Mouse (Mus musculus): Measurements from ENCODE around the gene Chrm1. TPM values are rescaled to one million over a fixed set of nuclear protein-coding genes. Genes with fewer than 3 reads are reported as not detected.
"Not testable (repeated sequence)": the region's sequence is repeated elsewhere in the genome, so short reads cannot be mapped to it uniquely, and the experiment has no call there.

Gene Chrm1
- polyA plus RNA-seq, 1 experiment from 2014 or later, result 0.35 TPM

GRCm38 (mm10) chr19:8713306-8713996 lies 49.9 kb downstream of the Chrm1 start:
- peak; percentile 92 for ATAC-seq (ENCODE audit: low FRiP score)
- Histone ChIP-seq H3K27me3 (ENCODE audit: control insufficient read depth, insufficient read depth, low read length) (no peaks in the 10 kb centered on the region), H3K36me3 (replicated peaks; ENCODE audit: control insufficient read depth, insufficient read depth) (peaks cover 33% of the 10 kb centered on the region), H3K4me2 (replicated peaks) (peak overlapping the region; percentile 60), H3K9ac (peak overlapping the region; percentile 67), H3K4me1 (replicated peaks; ENCODE audit: control insufficient read depth, insufficient read depth, low read length) (peaks cover 32% of the 10 kb centered on the region), H3K4me3 (replicated peaks; ENCODE audit: low read length) (peak overlapping the region; percentile 68), H3K27ac (peak overlapping the region; percentile 87), H3K9me3 (ENCODE audit: control insufficient read depth, low read length) (no peaks in the 10 kb centered on the region)
- 0% methylated on average over 51 of the region's 51 CpGs for WGBS
- peak; percentile 78 for DNase-seq (ENCODE audit: low spot score)

DNA sequence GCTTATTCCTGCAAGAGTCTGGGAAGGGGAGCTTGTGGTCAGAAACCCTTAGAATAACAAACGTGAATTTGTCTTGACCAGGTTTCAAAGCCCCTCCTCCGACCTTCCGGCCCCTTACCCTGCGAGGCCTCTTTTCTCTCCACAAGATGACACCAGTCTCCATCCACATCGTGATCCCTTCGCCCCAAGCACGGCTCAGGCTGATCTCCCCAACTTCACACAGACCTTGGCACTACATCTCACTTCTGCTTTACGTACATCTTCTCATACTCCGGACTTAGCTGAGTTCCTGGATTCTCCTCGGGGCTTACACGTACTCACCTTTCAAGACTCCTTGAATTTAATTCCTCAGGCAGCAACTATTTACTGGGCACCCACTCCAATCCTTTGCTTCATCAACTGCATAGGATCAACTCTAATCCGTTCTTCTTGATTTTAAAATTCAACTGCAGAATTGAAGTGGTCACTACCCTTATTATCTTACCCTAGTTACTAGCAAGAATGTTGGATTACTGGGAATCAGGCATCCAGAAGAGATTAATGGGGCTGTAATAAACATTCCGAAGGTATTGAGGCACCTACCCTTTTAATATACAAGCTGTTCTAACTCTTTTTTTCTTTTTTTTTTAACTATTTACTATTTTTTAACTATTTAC lies 50.5 kb downstream of the Chrm1 start:
- Histone ChIP-seq H3K27me3 (ENCODE audit: control insufficient read depth, insufficient read depth, low read length) (no peaks in the 10 kb centered on the region), H3K4me2 (replicated peaks) (peak overlapping the region; percentile 60), H3K4me3 (replicated peaks; ENCODE audit: low read length) (peak overlapping the region; percentile 68), H3K27ac (peak overlapping the region; percentile 87), H3K9me3 (ENCODE audit: control insufficient read depth, low read length) (no peaks in the 10 kb centered on the region), H3K9ac (peak overlapping the region; percentile 67), H3K4me1 (replicated peaks; ENCODE audit: control insufficient read depth, insufficient read depth, low read length) (peaks cover 32% of the 10 kb centered on the region), H3K36me3 (replicated peaks; ENCODE audit: control insufficient read depth, insufficient read depth) (peaks cover 26% of the 10 kb centered on the region)
- 8% methylated on average over 13 of the region's 13 CpGs for whole genome bisulfite sequencing
- ATAC-seq (ENCODE audit: low FRiP score) (peak; percentile 7; the same call in 1 of the 2 replicates), DNase-seq (ENCODE audit: low spot score) (no peak)

DNA sequence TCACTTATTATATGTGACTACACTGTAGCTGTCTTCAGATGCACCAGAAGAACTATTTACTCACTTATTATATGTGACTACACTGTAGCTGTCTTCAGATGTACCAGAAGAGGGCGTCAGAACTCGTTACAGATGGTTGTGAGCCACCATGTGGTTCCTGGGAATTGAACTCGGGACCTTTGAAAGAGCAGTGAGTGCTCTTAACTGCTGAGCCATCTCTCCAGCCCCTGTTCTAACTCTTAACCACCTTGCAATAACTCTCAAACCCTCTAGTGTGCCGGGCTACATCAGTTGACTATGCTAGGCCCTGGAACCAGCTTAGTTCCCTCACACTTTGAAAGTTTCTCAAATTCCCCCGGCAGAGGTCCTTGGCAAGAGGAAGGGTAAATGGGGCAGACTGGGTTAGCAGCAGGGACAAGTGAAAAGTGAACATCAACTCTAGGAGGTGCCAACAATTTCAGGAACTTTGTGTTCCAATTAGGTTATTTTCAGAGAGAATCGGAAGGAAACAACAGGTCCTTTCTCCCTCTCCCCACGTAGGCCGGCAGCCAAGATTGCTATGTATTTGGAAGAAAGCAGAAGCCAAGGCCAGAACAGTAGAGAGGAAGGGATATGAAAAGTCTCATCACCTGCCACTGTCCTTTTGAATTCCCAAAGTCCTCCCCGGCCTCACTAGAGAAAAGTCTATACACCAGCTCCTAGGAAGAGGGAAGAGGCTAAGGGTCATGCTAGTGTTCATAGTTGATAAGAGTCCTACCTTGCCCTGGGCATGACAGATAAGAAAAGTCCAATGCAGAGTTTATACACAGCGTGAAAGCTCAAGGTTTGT lies 51.3 kb downstream of the Chrm1 start:
- no peaks in the 10 kb centered on the region for H3K9me3 ChIP-seq (ENCODE audit: control insufficient read depth, low read length)
- ATAC-seq (ENCODE audit: low FRiP score) (no peak), DNase-seq (ENCODE audit: low spot score) (no peak)
- H3K4me1 ChIP-seq (replicated peaks; ENCODE audit: control insufficient read depth, insufficient read depth, low read length), result peaks cover 32% of the 10 kb centered on the region
- H3K4me3 ChIP-seq (replicated peaks; ENCODE audit: low read length), result no peak overlapping the region; the same call in 1 of the 2 replicates
- no peak overlapping the region for H3K9ac ChIP-seq
- 0 out of 2 replicates have a peak overlapping the region, but pooled peaks have one; percentile 4 for H3K4me2 ChIP-seq (replicated peaks)
- no peaks in the 10 kb centered on the region for H3K27me3 ChIP-seq (ENCODE audit: control insufficient read depth, insufficient read depth, low read length)
- WGBS, result 72% methylated on average over 10 of the region's 10 CpGs
- no peak overlapping the region for H3K27ac ChIP-seq
- H3K36me3 ChIP-seq (replicated peaks; ENCODE audit: control insufficient read depth, insufficient read depth), result peaks cover 19% of the 10 kb centered on the region

GRCm38 (mm10) chr19:8715868-8716766 lies 52.5 kb downstream of the Chrm1 start:
- no peak overlapping the region for H3K4me3 ChIP-seq (replicated peaks; ENCODE audit: low read length)
- peaks cover 10% of the 10 kb centered on the region for H3K36me3 ChIP-seq (replicated peaks; ENCODE audit: control insufficient read depth, insufficient read depth)
- DNase-seq (ENCODE audit: low spot score) (no peak), ATAC-seq (ENCODE audit: low FRiP score) (no peak)
- no peaks in the 10 kb centered on the region for H3K27me3 ChIP-seq (ENCODE audit: control insufficient read depth, insufficient read depth, low read length)
- H3K4me1 ChIP-seq (replicated peaks; ENCODE audit: control insufficient read depth, insufficient read depth, low read length), result peaks cover 23% of the 10 kb centered on the region
- 62% methylated on average over 10 of the region's 10 CpGs for WGBS
- no peak overlapping the region for H3K4me2 ChIP-seq (replicated peaks)
- no peak overlapping the region for H3K9ac ChIP-seq
- H3K9me3 ChIP-seq (ENCODE audit: control insufficient read depth, low read length), result no peaks in the 10 kb centered on the region
- no peak overlapping the region for H3K27ac ChIP-seq

GRCm38 (mm10) chr19:8716767-8717475 lies 53.3 kb downstream of the Chrm1 start:
- H3K9me3 ChIP-seq (ENCODE audit: control insufficient read depth, low read length), result no peaks in the 10 kb centered on the region
- ATAC-seq (ENCODE audit: low FRiP score) (no peak), DNase-seq (ENCODE audit: low spot score) (no peak)
- no peak overlapping the region for H3K4me3 ChIP-seq (replicated peaks; ENCODE audit: low read length)
- H3K4me2 ChIP-seq (replicated peaks), result no peak overlapping the region
- 0 out of 2 replicates have a peak, but pooled peaks cover 3% of the 10 kb centered on the region for H3K36me3 ChIP-seq (replicated peaks; ENCODE audit: control insufficient read depth, insufficient read depth)
- WGBS, result 65% methylated on average over 8 of the region's 10 CpGs
- no peak overlapping the region for H3K27ac ChIP-seq
- H3K4me1 ChIP-seq (replicated peaks; ENCODE audit: control insufficient read depth, insufficient read depth, low read length), result peaks cover 23% of the 10 kb centered on the region
- H3K27me3 ChIP-seq (ENCODE audit: control insufficient read depth, insufficient read depth, low read length), result no peaks in the 10 kb centered on the region
- H3K9ac ChIP-seq, result no peak overlapping the region

DNA sequence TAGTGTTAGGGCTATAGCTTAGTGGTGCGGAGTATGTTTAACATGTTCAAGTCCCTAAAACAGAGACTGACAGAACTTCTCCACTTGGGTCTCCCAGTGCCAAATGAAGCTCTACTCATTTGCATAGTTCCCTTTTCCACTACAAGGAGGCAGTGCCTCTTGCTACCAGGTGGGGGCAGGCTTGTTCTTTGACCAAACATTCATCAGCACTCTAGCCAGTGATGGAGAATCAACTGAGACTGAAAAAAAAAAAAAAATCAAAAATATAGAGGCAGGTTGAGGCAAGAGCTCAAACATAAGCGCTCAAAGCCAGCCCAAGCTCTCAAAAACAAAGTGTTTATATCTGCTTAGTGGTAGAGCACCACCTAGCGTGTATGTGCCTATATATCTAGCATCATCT lies 54.8 kb downstream of the Chrm1 start:
- Histone ChIP-seq H3K36me3 (replicated peaks; ENCODE audit: control insufficient read depth, insufficient read depth) (0 out of 2 replicates have a peak, but pooled peaks cover 3% of the 10 kb centered on the region), H3K4me2 (replicated peaks) (no peak overlapping the region), H3K4me3 (replicated peaks; ENCODE audit: low read length) (no peak overlapping the region), H3K27ac (no peak overlapping the region), H3K4me1 (replicated peaks; ENCODE audit: control insufficient read depth, insufficient read depth, low read length) (peaks cover 20% of the 10 kb centered on the region), H3K9ac (no peak overlapping the region), H3K9me3 (ENCODE audit: control insufficient read depth, low read length) (no peaks in the 10 kb centered on the region), H3K27me3 (ENCODE audit: control insufficient read depth, insufficient read depth, low read length) (no peaks in the 10 kb centered on the region)
- DNase-seq (ENCODE audit: low spot score) (peak; percentile 63), ATAC-seq (ENCODE audit: low FRiP score) (no peak)
- WGBS, result 62% methylated on average over 3 of the region's 3 CpGs

DNA sequence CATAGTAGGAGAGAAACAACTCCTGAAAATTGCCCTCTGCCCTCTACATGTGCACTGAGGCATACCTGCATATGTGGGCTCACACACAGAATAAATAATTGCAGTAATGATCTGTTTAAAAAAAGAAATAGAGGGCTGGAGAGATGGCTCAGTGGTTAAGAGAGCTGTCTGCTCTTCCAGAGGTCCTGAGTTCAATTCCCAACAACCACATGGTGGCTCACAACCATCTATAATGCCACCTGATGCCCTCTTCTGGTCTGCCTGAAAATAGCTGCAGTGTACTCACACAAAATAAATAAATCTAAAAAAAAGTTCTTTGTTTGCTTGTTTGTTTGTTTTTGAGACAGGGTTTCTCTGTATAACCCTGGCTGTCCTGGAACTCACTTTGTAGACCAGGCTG lies 55.4 kb downstream of the Chrm1 start:
- not testable (repeated sequence) for DNase-seq (ENCODE audit: low spot score); H3K9me3 ChIP-seq (ENCODE audit: control insufficient read depth, low read length); H3K9ac ChIP-seq; H3K27ac ChIP-seq; H3K27me3 ChIP-seq (ENCODE audit: control insufficient read depth, insufficient read depth, low read length); H3K36me3 ChIP-seq (replicated peaks; ENCODE audit: control insufficient read depth, insufficient read depth); H3K4me2 ChIP-seq (replicated peaks); ATAC-seq (ENCODE audit: low FRiP score); H3K4me3 ChIP-seq (replicated peaks; ENCODE audit: low read length)
- peaks cover 20% of the 10 kb centered on the region for H3K4me1 ChIP-seq (replicated peaks; ENCODE audit: control insufficient read depth, insufficient read depth, low read length)

DNA sequence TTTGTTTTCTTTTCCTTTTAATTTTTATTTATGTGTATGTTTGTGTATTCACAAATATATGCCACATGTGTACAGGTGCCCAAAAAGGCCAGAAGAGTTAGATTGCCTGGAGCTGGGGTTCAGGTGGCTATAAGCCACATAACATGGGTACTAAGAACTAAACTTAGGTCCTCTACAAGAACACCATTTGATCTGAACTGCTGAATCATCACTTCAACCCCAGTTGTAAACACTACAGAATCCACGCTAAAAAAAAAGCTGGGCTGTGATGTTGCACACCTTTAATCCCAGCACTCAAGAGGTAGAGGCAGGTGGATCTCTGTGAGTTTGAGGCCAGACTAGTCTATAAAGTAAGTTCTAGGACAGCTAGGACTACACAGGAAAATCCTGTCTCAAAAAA lies 57.8 kb downstream of the Chrm1 start:
- Histone ChIP-seq H3K36me3 (replicated peaks; ENCODE audit: control insufficient read depth, insufficient read depth) (peaks cover 24% of the 10 kb centered on the region), H3K9ac (0 out of 2 replicates have a peak overlapping the region, but pooled peaks have one; percentile 82), H3K4me3 (replicated peaks; ENCODE audit: low read length) (peak overlapping the region; percentile 67), H3K9me3 (ENCODE audit: control insufficient read depth, low read length) (no peaks in the 10 kb centered on the region), H3K4me1 (replicated peaks; ENCODE audit: control insufficient read depth, insufficient read depth, low read length) (peaks cover 28% of the 10 kb centered on the region), H3K4me2 (replicated peaks) (peak overlapping the region; percentile 84), H3K27me3 (ENCODE audit: control insufficient read depth, insufficient read depth, low read length) (no peaks in the 10 kb centered on the region), H3K27ac (no peak overlapping the region)
- ATAC-seq (ENCODE audit: low FRiP score) (no peak), DNase-seq (ENCODE audit: low spot score) (no peak)
- WGBS, result 84% methylated on average over 1 of the region's 1 CpGs

Measured in hindbrain, embryonic 14.5 days (tissue).